Mouse (Mus musculus) intestine, embryonic 16.5 days (tissue): Measurements from ENCODE around the gene Shisa7. TPM values are rescaled to one million over a fixed set of nuclear protein-coding genes. Genes with fewer than 3 reads are reported as not detected.
A peak's percentile ranks its signal among the peaks of the same experiment; 100 is the strongest.

Experiments used
- ATAC-seq: fragments of 200-750 bp; cut with Nextera tagmentation; 2 replicates; pipeline ENCODE4 v1.8.0; 2017; ENCODE audit warnings: moderate TSS enrichment, moderate library complexity
- H3K27ac ChIP-seq: fragments of 300-500 bp; sonication (generic); 2 replicates; pipeline ENCODE4 v1.5.1; 2014; ENCODE audit warnings: mild to moderate bottlenecking, low read length
- H3K27me3 ChIP-seq: fragments of 300-500 bp; sonication (generic); replicated peaks from 2 replicates; pipeline ENCODE4 v1.6.1; 2014; ENCODE audit warnings: low read length, control low read depth, mixed read lengths; ENCODE audit not compliant: control insufficient read depth, insufficient read depth
- H3K36me3 ChIP-seq: fragments of 300-500 bp; sonication (generic); 2 replicates; pipeline ENCODE4 v1.6.1; 2014; ENCODE audit warnings: low read length, control low read depth; ENCODE audit not compliant: control insufficient read depth, insufficient read depth
- H3K4me1 ChIP-seq: fragments of 300-500 bp; sonication (generic); 2 replicates; pipeline ENCODE4 v1.6.1; 2014; ENCODE audit warnings: low read length, control low read depth, mixed read lengths; ENCODE audit not compliant: control insufficient read depth, insufficient read depth
- H3K4me2 ChIP-seq: fragments of 300-500 bp; sonication (generic); 2 replicates; pipeline ENCODE4 v1.6.1; 2014; ENCODE audit warnings: low read depth, low read length, control low read depth
- H3K4me3 ChIP-seq: fragments of 300-500 bp; sonication (generic); 2 replicates; pipeline ENCODE4 v1.5.1; 2014; ENCODE audit warnings: mild to moderate bottlenecking, low read length
- H3K9ac ChIP-seq: fragments of 300-500 bp; sonication (generic); 2 replicates; pipeline ENCODE4 v1.6.1; 2014; ENCODE audit warnings: low read depth, low read length
- H3K9me3 ChIP-seq: fragments of 300-500 bp; sonication (generic); 2 replicates; pipeline ENCODE4 v1.6.1; 2016; ENCODE audit warnings: low read length, control low read depth; ENCODE audit not compliant: control insufficient read depth
- WGBS: fragments of 180-500 bp; shearing (Covaris S2); extraction: QIAGEN DNeasy Blood & Tissue Kit; methylation state at CpG from one replicate; pipeline ENCODE4 v1.1.7; 2014; 5-methylcytosine and 5-hydroxymethylcytosine counted together
- polyA plus RNA-seq: library from polyadenylated mRNA; unstranded; fragments of >200 nt; fragmentation: Nextera tagmentation; extraction: Ambion mirVana; gene quantifications from 2 replicates; pipeline ENCODE4 v1.2.1, GENCODE M21; 2015

Shisa7 gene
- polyA plus RNA-seq, 1 experiment from 2014 or later: 0.15 TPM

DNA sequence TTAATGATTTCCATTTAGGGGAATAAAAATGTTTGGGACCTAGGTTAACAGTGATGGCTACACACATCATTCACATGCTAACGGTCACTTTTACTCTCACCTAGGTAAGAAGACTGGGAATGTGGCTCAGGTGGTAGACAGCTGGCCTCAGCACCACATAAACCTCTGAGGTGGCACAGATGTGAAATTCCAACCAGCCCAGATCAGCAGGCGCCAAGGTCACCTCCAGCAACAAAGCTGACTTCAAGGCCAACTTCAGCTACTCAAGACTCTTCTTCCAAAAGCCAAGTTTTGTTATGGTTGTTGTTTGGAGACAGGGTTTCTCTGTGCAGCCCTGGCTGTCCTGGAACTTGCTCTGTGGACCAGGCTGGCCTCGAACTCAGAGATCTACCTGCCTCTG is 9.1 kb upstream of the Shisa7 start:
- 80% methylated on average over 3 of the region's 3 CpGs for WGBS
- no peaks in the 10 kb centered on the region for H3K9me3 ChIP-seq
- no peaks in the 10 kb centered on the region for H3K4me1 ChIP-seq
- H3K27me3 ChIP-seq: no peaks in the 10 kb centered on the region
- no peaks in the 10 kb centered on the region for H3K36me3 ChIP-seq
- no peak overlapping the region for H3K4me2 ChIP-seq
- H3K9ac ChIP-seq: no peak overlapping the region
- H3K4me3 ChIP-seq: no peak overlapping the region
- ATAC-seq: no peak
- H3K27ac ChIP-seq: no peak overlapping the region

DNA sequence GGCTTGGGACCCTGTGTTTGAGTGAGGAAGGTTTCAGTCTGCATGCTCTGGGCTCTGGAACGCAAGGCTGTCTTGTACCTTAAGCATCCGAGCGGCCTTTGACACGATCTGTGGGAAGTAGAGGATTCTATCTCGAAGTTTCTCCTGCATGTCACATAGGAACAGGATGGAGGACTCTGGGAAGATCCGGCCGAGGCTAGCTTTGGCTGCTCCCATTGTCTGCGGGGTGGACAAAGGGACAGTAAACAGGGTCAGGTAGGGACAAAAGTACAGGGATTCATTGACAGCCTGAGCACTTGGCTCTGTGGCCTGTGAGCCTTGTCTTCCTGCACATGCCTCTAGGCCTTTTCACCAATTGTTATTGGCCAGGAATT is 6.8 kb upstream of the Shisa7 start:
- Histone ChIP-seq H3K9me3 (no peaks in the 10 kb centered on the region), H3K4me3 (no peak overlapping the region), H3K9ac (no peak overlapping the region), H3K27me3 (no peaks in the 10 kb centered on the region), H3K27ac (no peak overlapping the region), H3K4me2 (no peak overlapping the region), H3K36me3 (no peaks in the 10 kb centered on the region), H3K4me1 (no peaks in the 10 kb centered on the region)
- no peak for ATAC-seq
- 71% methylated on average over 8 of the region's 8 CpGs for WGBS

DNA sequence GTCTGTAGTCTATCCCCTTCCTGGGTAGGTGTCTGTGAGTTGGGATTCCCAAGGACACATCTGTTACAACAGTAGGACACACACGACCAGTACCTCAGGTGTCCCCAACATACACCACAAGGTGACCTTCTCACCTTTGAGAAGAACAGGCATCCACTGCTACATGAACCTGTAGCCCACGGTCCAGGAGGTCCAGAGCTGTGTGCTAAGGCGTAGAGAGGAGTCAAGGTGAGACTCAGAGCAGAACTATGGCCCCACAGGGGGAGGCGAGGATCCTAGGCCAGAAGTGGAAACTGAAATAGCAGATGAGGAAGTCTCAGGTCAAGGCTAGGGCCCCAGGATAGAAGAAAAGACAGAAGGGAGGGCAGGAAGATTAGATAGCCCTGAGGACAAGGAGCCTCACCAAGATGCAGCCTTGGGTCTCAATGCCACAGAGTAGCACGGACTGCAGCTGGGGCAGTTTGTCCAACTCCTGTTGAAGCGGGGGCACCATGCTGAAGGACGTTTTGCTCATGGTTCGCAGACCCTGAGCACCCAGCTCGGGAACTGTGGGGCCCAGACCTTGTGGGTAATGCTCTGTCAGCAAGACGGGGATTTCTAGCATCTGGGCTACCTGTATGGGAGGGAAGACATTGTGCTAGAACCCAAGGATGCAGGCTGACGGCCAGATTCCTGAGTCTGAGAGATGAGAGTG is 6.3 kb upstream of the Shisa7 start:
- Histone ChIP-seq H3K4me2 (no peak overlapping the region), H3K4me1 (no peaks in the 10 kb centered on the region), H3K9me3 (no peaks in the 10 kb centered on the region), H3K4me3 (no peak overlapping the region), H3K27ac (no peak overlapping the region), H3K9ac (no peak overlapping the region), H3K36me3 (no peaks in the 10 kb centered on the region), H3K27me3 (no peaks in the 10 kb centered on the region; the same call in 1 of the 2 replicates)
- ATAC-seq: no peak
- WGBS: 81% methylated on average over 11 of the region's 11 CpGs

DNA sequence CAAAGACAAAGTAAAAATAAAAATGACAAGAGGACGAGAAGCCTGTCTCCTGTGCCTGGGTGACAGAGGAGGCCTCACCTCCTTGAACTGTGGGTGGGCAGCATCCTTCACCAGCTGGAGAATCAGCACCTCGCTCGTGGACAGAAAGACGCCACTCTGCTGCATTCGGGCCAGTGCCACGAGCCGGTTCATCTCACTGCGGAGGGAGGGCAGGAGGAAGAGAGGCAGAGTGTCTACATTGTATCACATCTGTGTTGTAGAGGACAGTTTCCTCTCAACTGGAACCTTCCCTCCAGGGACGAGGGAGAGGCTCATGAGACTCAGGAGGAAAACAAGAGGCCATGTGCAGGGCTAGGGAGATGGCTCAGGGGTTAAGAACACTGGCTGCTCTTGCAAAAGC is 4.9 kb upstream of the Shisa7 start:
- H3K27ac ChIP-seq: no peak overlapping the region
- no peak overlapping the region for H3K4me3 ChIP-seq
- WGBS: 58% methylated on average over 9 of the region's 9 CpGs
- H3K9ac ChIP-seq: no peak overlapping the region
- ATAC-seq: no peak
- H3K4me2 ChIP-seq: no peak overlapping the region
- peaks cover 2% of the 10 kb centered on the region for H3K4me1 ChIP-seq
- H3K9me3 ChIP-seq: no peaks in the 10 kb centered on the region
- no peaks in the 10 kb centered on the region for H3K36me3 ChIP-seq
- peaks cover 11% of the 10 kb centered on the region for H3K27me3 ChIP-seq

DNA sequence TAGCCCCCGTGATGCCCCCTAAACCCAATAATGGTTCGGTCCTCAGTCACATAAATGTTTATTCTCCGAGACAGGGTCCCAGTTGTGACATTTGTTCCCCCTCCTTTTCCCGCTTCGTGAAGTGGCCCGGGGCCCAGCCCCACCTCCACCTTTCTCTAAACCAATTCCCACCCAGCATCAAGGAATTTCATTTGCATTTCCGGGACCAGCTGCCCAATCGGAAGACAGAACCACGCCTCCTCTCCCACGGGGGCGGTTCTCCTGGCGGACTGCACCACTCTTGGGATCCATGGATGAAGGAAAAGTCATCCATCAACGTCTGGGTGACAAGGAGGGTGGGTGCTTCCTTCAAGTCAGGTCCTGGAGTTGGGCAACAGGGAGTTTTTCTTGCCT is 417 bp upstream of the Shisa7 start:
- ATAC-seq: peak; percentile 85
- H3K27me3 ChIP-seq: peaks cover 38% of the 10 kb centered on the region
- WGBS: 1% methylated on average over 13 of the region's 13 CpGs

DNA sequence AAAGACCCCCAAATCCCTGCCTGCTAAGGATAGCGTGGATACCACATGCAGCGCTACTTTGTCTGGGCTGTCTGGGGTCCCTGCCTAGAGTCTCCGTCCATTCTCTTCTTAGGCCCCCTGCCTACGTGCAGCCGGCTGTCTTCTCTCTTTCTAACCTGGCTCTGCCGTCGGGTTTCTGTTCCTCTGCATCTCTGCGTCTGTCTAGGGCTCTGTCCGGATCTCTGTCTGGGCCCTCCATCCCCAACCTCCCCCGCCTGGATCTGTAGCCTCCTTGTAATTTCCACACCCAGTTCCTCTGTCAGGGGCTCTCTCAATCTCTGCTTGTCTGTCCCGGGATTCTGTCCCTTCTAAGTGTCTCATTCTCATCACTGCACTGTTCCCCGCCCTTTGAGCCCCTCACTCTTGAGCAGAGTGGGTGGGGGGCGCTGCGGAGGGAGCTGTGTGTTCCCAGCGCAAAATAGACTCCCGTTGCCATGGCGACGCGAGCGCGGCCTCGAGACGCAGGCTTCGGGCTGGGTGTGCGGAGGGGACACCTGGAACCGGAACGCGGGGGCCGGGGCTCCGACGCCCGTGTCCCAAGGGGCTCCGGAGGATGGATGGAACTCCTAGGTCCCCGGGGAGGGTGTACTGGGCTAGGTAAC is 772 bp downstream of the Shisa7 start:
- Histone ChIP-seq H3K36me3 (no peaks in the 10 kb centered on the region), H3K9me3 (no peaks in the 10 kb centered on the region), H3K4me1 (peaks cover 19% of the 10 kb centered on the region), H3K4me3 (peak overlapping the region; percentile 44), H3K27ac (no peak overlapping the region), H3K27me3 (peaks cover 38% of the 10 kb centered on the region), H3K9ac (no peak overlapping the region; the same call in 1 of the 2 replicates), H3K4me2 (peak overlapping the region; percentile 85)
- ATAC-seq: no peak
- 2% methylated on average over 34 of the region's 34 CpGs for WGBS

More for the DNA sequence above, 417 bp upstream of the Shisa7 start:
- peak overlapping the region; percentile 85 for H3K4me2 ChIP-seq
- no peak overlapping the region for H3K9ac ChIP-seq
- no peaks in the 10 kb centered on the region for H3K9me3 ChIP-seq
- no peaks in the 10 kb centered on the region for H3K36me3 ChIP-seq
- peaks cover 19% of the 10 kb centered on the region for H3K4me1 ChIP-seq
- no peak overlapping the region for H3K27ac ChIP-seq
- peak overlapping the region; percentile 44 for H3K4me3 ChIP-seq

DNA sequence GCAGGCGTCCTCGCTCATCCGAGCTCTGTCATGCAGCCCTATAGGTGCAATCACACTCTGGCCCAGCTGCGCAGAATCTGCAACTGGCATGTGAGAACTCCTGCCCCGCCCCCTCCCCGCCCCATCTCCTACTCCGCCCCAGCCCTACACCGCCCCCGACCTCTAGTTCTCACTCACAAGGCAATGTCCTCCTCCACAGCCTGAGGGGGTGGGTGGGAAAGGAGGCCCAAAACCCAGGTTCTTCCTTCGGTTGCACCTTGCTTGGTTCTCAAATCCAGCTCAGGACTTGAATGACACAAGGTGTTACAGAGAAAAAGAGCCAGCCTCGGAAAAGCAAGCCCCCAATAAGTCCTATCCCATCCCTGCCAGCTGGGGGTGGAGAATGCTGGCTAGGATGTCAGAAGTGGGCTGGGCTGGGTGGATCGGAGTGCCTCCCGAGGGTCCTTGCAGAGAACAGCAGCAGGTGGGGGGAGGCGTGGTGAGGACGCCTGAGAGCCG is 1.8 kb downstream of the Shisa7 start:
- Histone ChIP-seq H3K27ac (no peak overlapping the region), H3K9me3 (no peaks in the 10 kb centered on the region), H3K4me3 (peak overlapping the region; percentile 14; the same call in 1 of the 2 replicates), H3K4me1 (peaks cover 19% of the 10 kb centered on the region), H3K27me3 (peaks cover 41% of the 10 kb centered on the region), H3K36me3 (no peaks in the 10 kb centered on the region), H3K9ac (peak overlapping the region; percentile 21; the same call in 1 of the 2 replicates), H3K4me2 (peak overlapping the region; percentile 24)
- WGBS: 1% methylated on average over 16 of the region's 16 CpGs
- peak; percentile 71 for ATAC-seq

DNA sequence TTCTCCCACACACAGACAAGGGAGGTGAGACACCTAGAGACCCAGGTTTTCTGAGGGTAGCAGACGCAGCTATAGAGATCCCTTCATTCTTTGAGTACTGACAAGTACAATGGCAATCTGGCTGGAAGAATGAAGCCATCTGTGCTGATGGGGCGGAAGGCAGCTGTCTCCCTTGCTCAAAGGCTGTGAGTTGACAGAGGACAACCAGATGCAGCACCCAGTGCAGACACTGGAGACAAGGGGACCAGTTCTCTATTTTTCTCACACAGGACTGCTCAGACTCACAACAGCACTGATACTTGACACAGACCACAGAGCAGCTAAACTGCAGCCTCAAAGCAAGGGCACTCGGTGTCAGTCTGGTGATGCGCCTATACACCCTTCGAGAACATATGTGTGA is 2.4 kb downstream of the Shisa7 start:
- Histone ChIP-seq H3K4me3 (no peak overlapping the region), H3K4me1 (peaks cover 19% of the 10 kb centered on the region), H3K9me3 (no peaks in the 10 kb centered on the region), H3K27ac (no peak overlapping the region), H3K4me2 (no peak overlapping the region), H3K9ac (no peak overlapping the region), H3K27me3 (peaks cover 46% of the 10 kb centered on the region), H3K36me3 (no peaks in the 10 kb centered on the region)
- no peak for ATAC-seq
- 41% methylated on average over 5 of the region's 5 CpGs for WGBS

DNA sequence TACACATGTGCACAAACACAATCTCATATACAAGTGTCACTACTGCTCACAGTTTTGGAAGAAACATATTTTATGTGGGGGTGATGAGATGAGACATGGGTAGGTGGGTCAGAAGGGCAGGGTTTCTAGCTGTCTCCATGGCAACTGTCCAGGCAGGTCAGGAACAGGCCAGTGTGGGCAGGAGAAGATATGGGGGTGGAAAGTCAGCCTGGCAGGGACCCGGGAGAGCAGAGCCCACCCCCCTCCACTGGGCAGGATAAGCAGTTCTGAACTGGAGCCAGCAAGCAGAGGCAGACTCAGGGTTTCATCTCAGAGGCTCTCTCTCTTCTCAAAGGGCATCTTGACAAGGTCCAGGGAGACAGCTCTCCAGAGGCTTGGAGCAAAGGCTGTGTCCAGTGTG is 6.9 kb downstream of the Shisa7 start:
- 16% methylated on average over 1 of the region's 1 CpGs for WGBS
- no peak for ATAC-seq
- H3K27ac ChIP-seq: no peak overlapping the region
- H3K27me3 ChIP-seq: peaks cover 49% of the 10 kb centered on the region
- peaks cover 11% of the 10 kb centered on the region for H3K4me1 ChIP-seq
- no peaks in the 10 kb centered on the region for H3K36me3 ChIP-seq
- H3K4me2 ChIP-seq: no peak overlapping the region
- no peak overlapping the region for H3K4me3 ChIP-seq
- H3K9ac ChIP-seq: no peak overlapping the region
- H3K9me3 ChIP-seq: no peaks in the 10 kb centered on the region
